ENCODE assay signal across 8 mouse cellular contexts in genomic region chr19:45031780-45032179, GRCm38 (mm10). TPM values are rescaled to one million over a fixed set of nuclear protein-coding genes. Genes with fewer than 3 reads are reported as not detected.
A peak's percentile ranks its signal among the peaks of the same experiment; 100 is the strongest.
DNase-seq lines count a peak whose midpoint lies in the region; ATAC-seq and TF ChIP-seq lines count a peak whose summit lies in the region.

No protein-coding gene starts in this region.

- DNase-seq in adrenal gland, postnatal 10 days: peak; percentile 85
- peak; percentile 91 for DNase-seq in embryonic facial prominence, embryonic 11.5 days (ENCODE audit: low spot score)
- peak; percentile 79 for DNase-seq in heart, adult 8-10 months (ENCODE audit: low spot score)
- DNase-seq in urinary bladder, postnatal 25 days (ENCODE audit: low spot score): peak; percentile 67

- no peak overlapping the region for H3K27ac ChIP-seq in embryonic facial prominence, embryonic 11.5 days (replicated peaks; ENCODE audit: low read depth, low read length)
- H3K27ac ChIP-seq in kidney, embryonic 14.5 days (ENCODE audit: low read depth, low read length): no peak overlapping the region
- no peak overlapping the region for H3K27ac ChIP-seq in liver, embryonic 16.5 days (ENCODE audit: low read length)
- no peak overlapping the region for H3K27ac ChIP-seq in neural tube, embryonic 15.5 days (replicated peaks)

- peak; percentile 83 for TF ChIP-seq CTCF in E14TG2a.4 (conservative IDR thresholded peaks at IDR 0.05; ENCODE audit: low read length)

- no peak overlapping the region for H3K4me3 ChIP-seq in E14TG2a.4 (replicated peaks; ENCODE audit: low read length)
- no peak overlapping the region for H3K4me3 ChIP-seq in embryonic facial prominence, embryonic 11.5 days (ENCODE audit: low read depth, low read length)
- no peak overlapping the region for H3K4me3 ChIP-seq in kidney, embryonic 14.5 days (ENCODE audit: low read length)
- no peak overlapping the region for H3K4me3 ChIP-seq in liver, embryonic 16.5 days (ENCODE audit: low read depth, low read length)
- H3K4me3 ChIP-seq in neural tube, embryonic 15.5 days (replicated peaks): no peak overlapping the region

- 21% methylated on average over 4 of the region's 4 CpGs for WGBS in embryonic facial prominence, embryonic 11.5 days
- 29% methylated on average over 4 of the region's 4 CpGs for WGBS in kidney, embryonic 14.5 days
- 20% methylated on average over 4 of the region's 4 CpGs for WGBS in liver, embryonic 16.5 days (ENCODE audit: insufficient replicate concordance)
- 19% methylated on average over 4 of the region's 4 CpGs for WGBS in neural tube, embryonic 15.5 days

- H3K4me1 ChIP-seq in E14TG2a.4 (replicated peaks; ENCODE audit: low read depth, low read length): peaks cover 71% of the 10 kb centered on the region
- H3K4me1 ChIP-seq in embryonic facial prominence, embryonic 11.5 days (ENCODE audit: control insufficient read depth, insufficient read depth, low read length): no peaks in the 10 kb centered on the region; the same call in 1 of the 2 replicates
- peaks cover 8% of the 10 kb centered on the region; the same call in 1 of the 2 replicates for H3K4me1 ChIP-seq in kidney, embryonic 14.5 days (ENCODE audit: control insufficient read depth, insufficient read depth, low read length)
- peaks cover 7% of the 10 kb centered on the region for H3K4me1 ChIP-seq in liver, embryonic 16.5 days (ENCODE audit: control insufficient read depth, low read depth, low read length)
- H3K4me1 ChIP-seq in neural tube, embryonic 15.5 days: peaks cover 24% of the 10 kb centered on the region

- no peak overlapping the region for H3K4me2 ChIP-seq in embryonic facial prominence, embryonic 11.5 days (ENCODE audit: low read depth, low read length)
- H3K4me2 ChIP-seq in kidney, embryonic 14.5 days (replicated peaks; ENCODE audit: low read depth, low read length): no peak overlapping the region
- H3K4me2 ChIP-seq in liver, embryonic 16.5 days (ENCODE audit: low read depth, low read length): no peak overlapping the region
- H3K4me2 ChIP-seq in neural tube, embryonic 15.5 days: no peak overlapping the region

- H3K36me3 ChIP-seq in E14TG2a.4 (ENCODE audit: insufficient read depth, low read length): peaks cover 11% of the 10 kb centered on the region
- H3K36me3 ChIP-seq in embryonic facial prominence, embryonic 11.5 days (replicated peaks; ENCODE audit: control insufficient read depth, insufficient read depth, low read depth, low read length): peaks cover 8% of the 10 kb centered on the region; the same call in 1 of the 2 replicates
- peaks cover 14% of the 10 kb centered on the region for H3K36me3 ChIP-seq in kidney, embryonic 14.5 days (ENCODE audit: control insufficient read depth, insufficient read depth, low read length)
- H3K36me3 ChIP-seq in liver, embryonic 16.5 days (ENCODE audit: control insufficient read depth, insufficient read depth): no peaks in the 10 kb centered on the region
- H3K36me3 ChIP-seq in neural tube, embryonic 15.5 days: peaks cover 5% of the 10 kb centered on the region

- H3K9ac ChIP-seq in embryonic facial prominence, embryonic 11.5 days (replicated peaks; ENCODE audit: low read length): no peak overlapping the region
- H3K9ac ChIP-seq in kidney, embryonic 14.5 days (ENCODE audit: low read depth, low read length): no peak overlapping the region
- no peak overlapping the region for H3K9ac ChIP-seq in liver, embryonic 16.5 days (ENCODE audit: low read depth, low read length)
- no peak overlapping the region for H3K9ac ChIP-seq in neural tube, embryonic 15.5 days (replicated peaks)

- 0 out of 2 replicates have a peak, but pooled peaks have one; percentile 12 for ATAC-seq in embryonic facial prominence, embryonic 11.5 days (replicated peaks; ENCODE audit: insufficient number of reproducible peaks, low FRiP score, low TSS enrichment, low read depth)
- peak; percentile 29; the same call in 1 of the 2 replicates for ATAC-seq in kidney, embryonic 14.5 days (ENCODE audit: low FRiP score, low TSS enrichment)
- peak; percentile 38 for ATAC-seq in liver, embryonic 16.5 days (ENCODE audit: low read depth)
- 0 out of 2 replicates have a peak, but pooled peaks have one; percentile 4 for ATAC-seq in neural tube, embryonic 15.5 days (ENCODE audit: low FRiP score)

- H3K27me3 ChIP-seq in E14TG2a.4 (ENCODE audit: insufficient read depth, low read length): peaks cover 42% of the 10 kb centered on the region
- H3K27me3 ChIP-seq in embryonic facial prominence, embryonic 11.5 days (ENCODE audit: control insufficient read depth, insufficient read depth, low read length): no peaks in the 10 kb centered on the region
- no peaks in the 10 kb centered on the region for H3K27me3 ChIP-seq in kidney, embryonic 14.5 days (ENCODE audit: control insufficient read depth, insufficient read depth, low read length)
- H3K27me3 ChIP-seq in liver, embryonic 16.5 days (ENCODE audit: control insufficient read depth, insufficient read depth, low read depth, low read length): no peaks in the 10 kb centered on the region
- H3K27me3 ChIP-seq in neural tube, embryonic 15.5 days (replicated peaks): peaks cover 4% of the 10 kb centered on the region; the same call in 1 of the 2 replicates

- H3K9me3 ChIP-seq in E14TG2a.4 (ENCODE audit: low read length): no peaks in the 10 kb centered on the region
- H3K9me3 ChIP-seq in embryonic facial prominence, embryonic 11.5 days (replicated peaks; ENCODE audit: control insufficient read depth, low read length): no peaks in the 10 kb centered on the region
- no peaks in the 10 kb centered on the region for H3K9me3 ChIP-seq in kidney, embryonic 14.5 days (ENCODE audit: control insufficient read depth, low read length)
- H3K9me3 ChIP-seq in liver, embryonic 16.5 days (replicated peaks; ENCODE audit: control insufficient read depth, low read length): no peaks in the 10 kb centered on the region
- no peaks in the 10 kb centered on the region for H3K9me3 ChIP-seq in neural tube, embryonic 15.5 days (replicated peaks)

RNA-seq across cellular contexts. Expression of gene Pdzd7, which starts 13.7 kb away (rescaled TPM):
- total RNA-seq in adrenal gland, postnatal 10 days (2021): under 1 TPM; 0.21 to 0.48 TPM
- polyA plus RNA-seq in embryonic facial prominence, embryonic 11.5 days (2014; fragmentation: Nextera tagmentation; extraction: Ambion mirVana): 0.21 and 0.41 TPM in 2 replicates
- under 1 TPM in 1 of 4 experiments, not detected in 3; 0.46 TPM for total RNA-seq in heart, adult 8-10 months (2022)
- polyA plus RNA-seq in kidney, embryonic 14.5 days (2014; fragmentation: Nextera tagmentation; extraction: Ambion mirVana): 1.3 and 1.4 TPM in 2 replicates
- not detected in 2 replicates for polyA plus RNA-seq in liver, embryonic 16.5 days (2015; fragmentation: Nextera tagmentation; extraction: Ambion mirVana)
- polyA plus RNA-seq in neural tube, embryonic 15.5 days (2015; fragmentation: Nextera tagmentation; extraction: Ambion mirVana): 1.5 and 2.6 TPM in 2 replicates

RNA-seq across cellular contexts. Expression of gene Sfxn3, which starts 15.5 kb away (rescaled TPM):
- total RNA-seq in adrenal gland, postnatal 10 days (2021): 10 to 100 TPM; 39.3 to 51.5 TPM
- polyA plus RNA-seq in embryonic facial prominence, embryonic 11.5 days (2014; fragmentation: Nextera tagmentation; extraction: Ambion mirVana): 14.7 and 15.4 TPM in 2 replicates
- 10 to 100 TPM in 3 of 4 experiments, 1 to 10 TPM in 1; 9.0 to 10.8 (median 10.3) TPM for total RNA-seq in heart, adult 8-10 months (2022)
- polyA plus RNA-seq in kidney, embryonic 14.5 days (2014; fragmentation: Nextera tagmentation; extraction: Ambion mirVana): 11.0 and 18.3 TPM in 2 replicates
- 2.9 and 3.5 TPM in 2 replicates for polyA plus RNA-seq in liver, embryonic 16.5 days (2015; fragmentation: Nextera tagmentation; extraction: Ambion mirVana)
- polyA plus RNA-seq in neural tube, embryonic 15.5 days (2015; fragmentation: Nextera tagmentation; extraction: Ambion mirVana): 68.6 and 75.8 TPM in 2 replicates

RNA-seq across cellular contexts. Expression of gene Lzts2, which starts 17.6 kb away (rescaled TPM):
- 10 to 100 TPM; 63.1 to 77.8 TPM for total RNA-seq in adrenal gland, postnatal 10 days (2021)
- 53.2 and 57.8 TPM in 2 replicates for polyA plus RNA-seq in embryonic facial prominence, embryonic 11.5 days (2014; fragmentation: Nextera tagmentation; extraction: Ambion mirVana)
- 10 to 100 TPM; 53.9 to 70.5 (median 63.8) TPM for total RNA-seq in heart, adult 8-10 months (2022)
- polyA plus RNA-seq in kidney, embryonic 14.5 days (2014; fragmentation: Nextera tagmentation; extraction: Ambion mirVana): 59.1 and 68.2 TPM in 2 replicates
- polyA plus RNA-seq in liver, embryonic 16.5 days (2015; fragmentation: Nextera tagmentation; extraction: Ambion mirVana): 4.6 and 4.7 TPM in 2 replicates
- polyA plus RNA-seq in neural tube, embryonic 15.5 days (2015; fragmentation: Nextera tagmentation; extraction: Ambion mirVana): 23.4 and 28.2 TPM in 2 replicates

RNA-seq across cellular contexts. Expression of gene Mrpl43, which starts 25.5 kb away (rescaled TPM):
- 10 to 100 TPM; 50.0 to 58.3 TPM for total RNA-seq in adrenal gland, postnatal 10 days (2021)
- 62.9 and 66.8 TPM in 2 replicates for polyA plus RNA-seq in embryonic facial prominence, embryonic 11.5 days (2014; fragmentation: Nextera tagmentation; extraction: Ambion mirVana)
- total RNA-seq in heart, adult 8-10 months (2022): 10 to 100 TPM; 43.9 to 59.9 (median 54.3) TPM
- 69.9 and 83.2 TPM in 2 replicates for polyA plus RNA-seq in kidney, embryonic 14.5 days (2014; fragmentation: Nextera tagmentation; extraction: Ambion mirVana)
- polyA plus RNA-seq in liver, embryonic 16.5 days (2015; fragmentation: Nextera tagmentation; extraction: Ambion mirVana): 27.0 and 29.0 TPM in 2 replicates
- 89.1 and 96.2 TPM in 2 replicates for polyA plus RNA-seq in neural tube, embryonic 15.5 days (2015; fragmentation: Nextera tagmentation; extraction: Ambion mirVana)

RNA-seq across cellular contexts. Expression of gene Twnk, which starts 26.3 kb away (rescaled TPM):
- total RNA-seq in adrenal gland, postnatal 10 days (2021): 10 to 100 TPM; 26.2 to 29.5 TPM
- 18.0 and 19.7 TPM in 2 replicates for polyA plus RNA-seq in embryonic facial prominence, embryonic 11.5 days (2014; fragmentation: Nextera tagmentation; extraction: Ambion mirVana)
- total RNA-seq in heart, adult 8-10 months (2022): 10 to 100 TPM; 30.6 to 34.6 (median 31.4) TPM
- polyA plus RNA-seq in kidney, embryonic 14.5 days (2014; fragmentation: Nextera tagmentation; extraction: Ambion mirVana): 19.6 and 19.9 TPM in 2 replicates
- polyA plus RNA-seq in liver, embryonic 16.5 days (2015; fragmentation: Nextera tagmentation; extraction: Ambion mirVana): 12.0 and 13.4 TPM in 2 replicates
- 12.9 and 15.8 TPM in 2 replicates for polyA plus RNA-seq in neural tube, embryonic 15.5 days (2015; fragmentation: Nextera tagmentation; extraction: Ambion mirVana)
